Mouse (Mus musculus): Measurements from ENCODE around the gene Prkag3. TPM values are rescaled to one million over a fixed set of nuclear protein-coding genes. Genes with fewer than 3 reads are reported as not detected.

The Prkag3 gene
- polyA plus RNA-seq, 1 experiment, result 24.6 TPM

GRCm38 (mm10) chr1:74770727-74771466 is 21.9 kb upstream of the Prkag3 start:
- H3ac ChIP-seq (ENCODE audit: control insufficient read depth, insufficient read length), result no peak overlapping the region
- no peaks in the 10 kb centered on the region for H3K79me2 ChIP-seq (ENCODE audit: control insufficient read depth, insufficient read depth)
- H3K4me2 ChIP-seq (ENCODE audit: low read depth), result peak overlapping the region; percentile 52
- H3K4me3 ChIP-seq, result no peak overlapping the region
- TF ChIP-seq USF1 (IDR thresholded peaks at IDR 0.05; ENCODE audit: low read depth), result no peak
- no peak for TF ChIP-seq MAX (IDR thresholded peaks at IDR 0.05; ENCODE audit: low read depth)
- H3K27me3 ChIP-seq (ENCODE audit: control insufficient read depth, insufficient read depth, insufficient read length), result peaks cover 20% of the 10 kb centered on the region
- H3K36me3 ChIP-seq (ENCODE audit: control insufficient read depth, insufficient read depth), result no peaks in the 10 kb centered on the region

GRCm38 (mm10) chr1:74763081-74763480 is 14.1 kb upstream of the Prkag3 start:
- Histone ChIP-seq H3K4me3 (no peak overlapping the region), H3K36me3 (ENCODE audit: control insufficient read depth, insufficient read depth) (no peaks in the 10 kb centered on the region), H3ac (ENCODE audit: control insufficient read depth, insufficient read length) (no peak overlapping the region), H3K79me2 (ENCODE audit: control insufficient read depth, insufficient read depth) (no peaks in the 10 kb centered on the region), H3K4me2 (ENCODE audit: low read depth) (no peak overlapping the region), H3K27me3 (ENCODE audit: control insufficient read depth, insufficient read depth, insufficient read length) (no peaks in the 10 kb centered on the region)
- TF ChIP-seq CEBPB (IDR thresholded peaks at IDR 0.05; ENCODE audit: insufficient read depth, poor library complexity, severe bottlenecking) (no peak), MYOD1 (IDR thresholded peaks at IDR 0.05; ENCODE audit: control insufficient read depth in 1 of 3, insufficient read length in 2 of 3, low read depth in 2 of 3) (no peak), MYOG (IDR thresholded peaks at IDR 0.05; ENCODE audit: control insufficient read depth in 1 of 3, insufficient read depth in 1 of 3, insufficient read length in 2 of 3, low read depth in 2 of 3) (no peak), POLR2A (IDR thresholded peaks at IDR 0.05; ENCODE audit: insufficient read length, low read depth) (no peak), E2F4 (IDR thresholded peaks at IDR 0.05; ENCODE audit: insufficient read depth) (no peak), SRF (IDR thresholded peaks at IDR 0.05; ENCODE audit: control insufficient read depth, insufficient read length, low read depth) (no peak), POLR2AphosphoS2 (IDR thresholded peaks at IDR 0.05; ENCODE audit: insufficient read length, low read depth) (no peak), TCF12 (IDR thresholded peaks at IDR 0.05; ENCODE audit: insufficient read depth, poor library complexity, severe bottlenecking) (no peak), USF1 (IDR thresholded peaks at IDR 0.05; ENCODE audit: low read depth) (no peak), MAX (IDR thresholded peaks at IDR 0.05; ENCODE audit: low read depth) (no peak), TCF3 (IDR thresholded peaks at IDR 0.05; ENCODE audit: insufficient read length, low read depth) (no peak), REST (IDR thresholded peaks at IDR 0.05; ENCODE audit: insufficient read depth, insufficient read length) (no peak)

GRCm38 (mm10) chr1:74759773-74760172 is 10.8 kb upstream of the Prkag3 start:
- no peaks in the 10 kb centered on the region for H3K79me2 ChIP-seq (ENCODE audit: control insufficient read depth, insufficient read depth)
- TF ChIP-seq POLR2AphosphoS2 (IDR thresholded peaks at IDR 0.05; ENCODE audit: insufficient read length, low read depth), result no peak
- TF ChIP-seq USF1 (IDR thresholded peaks at IDR 0.05; ENCODE audit: low read depth), result no peak
- no peak for TF ChIP-seq MYOG (IDR thresholded peaks at IDR 0.05; ENCODE audit: control insufficient read depth in 1 of 3, insufficient read depth in 1 of 3, insufficient read length in 2 of 3, low read depth in 2 of 3)
- TF ChIP-seq SRF (IDR thresholded peaks at IDR 0.05; ENCODE audit: control insufficient read depth, insufficient read length, low read depth), result no peak
- TF ChIP-seq REST (IDR thresholded peaks at IDR 0.05; ENCODE audit: insufficient read depth, insufficient read length), result no peak
- no peak for TF ChIP-seq CEBPB (IDR thresholded peaks at IDR 0.05; ENCODE audit: insufficient read depth, poor library complexity, severe bottlenecking)
- TF ChIP-seq MAX (IDR thresholded peaks at IDR 0.05; ENCODE audit: low read depth), result no peak
- no peak for TF ChIP-seq E2F4 (IDR thresholded peaks at IDR 0.05; ENCODE audit: insufficient read depth)
- TF ChIP-seq TCF12 (IDR thresholded peaks at IDR 0.05; ENCODE audit: insufficient read depth, poor library complexity, severe bottlenecking), result no peak
- no peak for TF ChIP-seq MYOD1 (IDR thresholded peaks at IDR 0.05; ENCODE audit: control insufficient read depth in 1 of 3, insufficient read length in 2 of 3, low read depth in 2 of 3)
- no peak overlapping the region for H3ac ChIP-seq (ENCODE audit: control insufficient read depth, insufficient read length)
- H3K4me2 ChIP-seq (ENCODE audit: low read depth), result no peak overlapping the region
- no peak overlapping the region for H3K4me3 ChIP-seq
- H3K36me3 ChIP-seq (ENCODE audit: control insufficient read depth, insufficient read depth), result no peaks in the 10 kb centered on the region
- no peaks in the 10 kb centered on the region for H3K27me3 ChIP-seq (ENCODE audit: control insufficient read depth, insufficient read depth, insufficient read length)

GRCm38 (mm10) chr1:74754175-74754785 is 5.3 kb upstream of the Prkag3 start:
- H3K4me2 ChIP-seq (ENCODE audit: low read depth), result peak overlapping the region; percentile 44
- no peaks in the 10 kb centered on the region for H3K36me3 ChIP-seq (ENCODE audit: control insufficient read depth, insufficient read depth)
- no peaks in the 10 kb centered on the region for H3K27me3 ChIP-seq (ENCODE audit: control insufficient read depth, insufficient read depth, insufficient read length)
- no peaks in the 10 kb centered on the region for H3K79me2 ChIP-seq (ENCODE audit: control insufficient read depth, insufficient read depth)
- no peak overlapping the region for H3ac ChIP-seq (ENCODE audit: control insufficient read depth, insufficient read length)
- TF ChIP-seq TCF3 (IDR thresholded peaks at IDR 0.05; ENCODE audit: insufficient read length, low read depth) (peak; percentile 99), MYOD1 (IDR thresholded peaks at IDR 0.05; ENCODE audit: control insufficient read depth in 1 of 3, insufficient read length in 2 of 3, low read depth in 2 of 3) (peak in 2 of 3 experiments; percentile 96 to 100), TCF12 (IDR thresholded peaks at IDR 0.05; ENCODE audit: insufficient read depth, poor library complexity, severe bottlenecking) (peak; percentile 82), POLR2A (IDR thresholded peaks at IDR 0.05; ENCODE audit: insufficient read length, low read depth) (peak; percentile 26), USF1 (IDR thresholded peaks at IDR 0.05; ENCODE audit: low read depth) (no peak), POLR2AphosphoS2 (IDR thresholded peaks at IDR 0.05; ENCODE audit: insufficient read length, low read depth) (no peak), CEBPB (IDR thresholded peaks at IDR 0.05; ENCODE audit: insufficient read depth, poor library complexity, severe bottlenecking) (no peak), E2F4 (IDR thresholded peaks at IDR 0.05; ENCODE audit: insufficient read depth) (no peak), SRF (IDR thresholded peaks at IDR 0.05; ENCODE audit: control insufficient read depth, insufficient read length, low read depth) (no peak), MYOG (IDR thresholded peaks at IDR 0.05; ENCODE audit: control insufficient read depth in 1 of 3, insufficient read depth in 1 of 3, insufficient read length in 2 of 3, low read depth in 2 of 3) (peak; percentile 79 to 100 (median 100)), REST (IDR thresholded peaks at IDR 0.05; ENCODE audit: insufficient read depth, insufficient read length) (no peak), MAX (IDR thresholded peaks at IDR 0.05; ENCODE audit: low read depth) (no peak)
- no peak overlapping the region for H3K4me3 ChIP-seq
